Mouse (Mus musculus) liver, embryonic 14.5 days (tissue): ENCODE measurements around the gene Pcbp3. TPM values are rescaled to one million over a fixed set of nuclear protein-coding genes. Genes with fewer than 3 reads are reported as not detected.
A peak's percentile ranks its signal among the peaks of the same experiment; 100 is the strongest.

Experiments
- ATAC-seq: fragments of 200-750 bp; cut with Nextera tagmentation; 2 replicates; pipeline ENCODE4 v1.8.0; 2017; ENCODE audit warnings: moderate number of reproducible peaks, mild to moderate bottlenecking, moderate library complexity; ENCODE audit not compliant: insufficient read depth
- DNase-seq, 3 experiments: peaks; one replicate each; pipeline ENCODE4 v3.0.0-alpha.2; 2012 to 2013; ENCODE audit warnings: low read depth in 3 of 3, low spot score in 3 of 3
- H3K27ac ChIP-seq: fragments of 300-500 bp; sonication (generic); 2 replicates; pipeline ENCODE4 v1.5.1; 2014; ENCODE audit warnings: moderate library complexity, mild to moderate bottlenecking, control low read depth, inconsistent platforms
- H3K27me3 ChIP-seq: fragments of 300-500 bp; sonication (generic); 2 replicates; pipeline ENCODE4 v1.6.1; 2014; ENCODE audit warnings: mild to moderate bottlenecking, low read length, moderate library complexity; ENCODE audit not compliant: control insufficient read depth, insufficient read depth
- H3K36me3 ChIP-seq: fragments of 300-500 bp; sonication (generic); replicated peaks from 2 replicates; pipeline ENCODE4 v1.6.1; 2014; ENCODE audit warnings: low read depth; ENCODE audit not compliant: control insufficient read depth, insufficient read depth
- H3K4me1 ChIP-seq, 2 experiments: fragments of 200-500 bp in 1 of 2; fragments of 300-500 bp in 1 of 2; sonication (generic) in 1 of 2; replicated peaks; 2 replicates each; pipeline ENCODE4 v1.6.1; 2012 to 2014; ENCODE audit warnings: antibody characterized with exemption in 1 of 2, inconsistent platforms in 1 of 2, low read length in 1 of 2; ENCODE audit not compliant: control insufficient read depth in 2 of 2, insufficient read depth in 2 of 2
- H3K4me2 ChIP-seq: fragments of 300-500 bp; sonication (generic); 2 replicates; pipeline ENCODE4 v1.6.1; 2014; ENCODE audit warnings: low read depth, mild to moderate bottlenecking, control low read depth, moderate library complexity
- H3K4me3 ChIP-seq, 2 experiments: fragments of 200-500 bp in 1 of 2; fragments of 300-500 bp in 1 of 2; sonication (generic) in 1 of 2; 2 replicates each; pipeline ENCODE4 v1.5.1; 2012 to 2014; ENCODE audit warnings: low read depth in 2 of 2, low read length in 2 of 2, mild to moderate bottlenecking in 2 of 2, control low read depth in 1 of 2, inconsistent platforms in 1 of 2, moderate library complexity in 1 of 2; ENCODE audit not compliant: insufficient read depth in 1 of 2
- H3K9ac ChIP-seq: fragments of 300-500 bp; sonication (generic); replicated peaks from 2 replicates; pipeline ENCODE4 v1.6.1; 2014; ENCODE audit warnings: mild to moderate bottlenecking, control low read depth, moderate library complexity
- H3K9me3 ChIP-seq: fragments of 300-500 bp; sonication (generic); 2 replicates; pipeline ENCODE4 v1.6.1; 2016; ENCODE audit warnings: low read length, mixed read lengths; ENCODE audit not compliant: control insufficient read depth
- CTCF ChIP-seq: IDR thresholded peaks from 2 replicates; pipeline ENCODE4 v1.5.1; 2016; ENCODE audit warnings: antibody characterized with exemption, low read depth, control low read depth
- EP300 ChIP-seq: IDR thresholded peaks from 2 replicates; pipeline ENCODE4 v1.6.1; 2016; ENCODE audit warnings: antibody characterized with exemption, low read depth
- WGBS: fragments of 180-500 bp; shearing (Covaris S2); extraction: QIAGEN DNeasy Blood & Tissue Kit; methylation state at CpG from one replicate; pipeline ENCODE4 v1.1.7; 2014; ENCODE audit not compliant: insufficient replicate concordance; 5-methylcytosine and 5-hydroxymethylcytosine counted together
- polyA plus RNA-seq, 2 experiments: library from polyadenylated mRNA; depleted of rRNA in 1 of 2; stranded (reverse) in 1 of 2; unstranded in 1 of 2; fragments of >200 nt; fragmentation: Nextera tagmentation in 1 of 2; extraction: Ambion mirVana in 1 of 2; gene quantifications; 2 replicates each; pipeline versions ENCODE4 v1.2.1 to v1.2.3; 2012 to 2014

The Pcbp3 gene
- polyA plus RNA-seq, 2 experiments = 2.0 to 2.6 TPM

GRCm38 (mm10) chr10:76860998-76861397 lies 100.7 kb downstream of the Pcbp3 start:
- no peak for TF ChIP-seq EP300
- TF ChIP-seq CTCF = 0 out of 2 replicates have a peak, but pooled peaks have one; percentile 24
- DNase-seq (no peak), ATAC-seq (no peak)
- H3K27ac ChIP-seq = no peak overlapping the region
- no peaks in the 10 kb centered on the region for H3K9me3 ChIP-seq
- H3K4me2 ChIP-seq = no peak overlapping the region
- no peak overlapping the region for H3K9ac ChIP-seq
- H3K4me3 ChIP-seq = no peak overlapping the region
- WGBS = 47% methylated on average over 3 of the region's 3 CpGs
- no peaks in the 10 kb centered on the region for H3K36me3 ChIP-seq
- no peaks in the 10 kb centered on the region for H3K27me3 ChIP-seq
- no peaks in the 10 kb centered on the region for H3K4me1 ChIP-seq

DNA sequence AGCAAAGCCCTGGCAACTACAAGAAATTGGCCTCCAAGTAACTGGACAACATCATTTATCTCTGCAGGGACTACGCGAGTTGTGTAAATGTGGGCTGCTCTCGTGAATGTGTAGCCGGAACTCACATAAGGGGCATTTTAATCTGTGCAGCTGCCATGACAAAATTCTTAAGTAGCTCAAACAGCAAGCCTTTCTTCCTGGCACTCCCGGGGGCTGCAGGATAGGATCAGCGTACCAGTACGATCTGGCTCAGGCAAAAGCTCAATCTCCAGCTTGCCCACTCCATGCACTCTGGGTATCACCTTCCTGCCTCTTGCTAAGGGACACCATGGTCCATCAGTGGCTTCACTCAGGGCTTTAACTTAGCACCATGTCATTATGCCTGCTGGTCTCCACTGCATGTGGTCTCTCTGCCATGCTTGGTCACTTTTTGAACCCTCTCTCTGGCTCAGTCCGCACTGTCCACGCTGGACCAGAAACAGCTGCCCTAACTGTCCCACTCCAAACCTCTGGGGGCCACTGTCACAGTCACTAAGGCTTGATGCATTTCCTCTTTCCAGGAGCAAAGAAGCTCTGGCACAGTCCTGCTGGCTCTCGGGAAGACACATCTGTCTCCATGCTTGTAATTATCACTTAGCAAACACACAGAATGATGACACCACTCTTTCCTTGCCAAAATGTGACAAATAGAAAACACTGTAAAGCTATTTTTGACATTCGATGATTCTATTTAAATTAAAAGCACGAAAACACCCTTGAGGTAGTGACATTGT lies 102.1 kb downstream of the Pcbp3 start:
- Histone ChIP-seq H3K4me3 (no peak overlapping the region), H3K36me3 (no peaks in the 10 kb centered on the region), H3K9ac (no peak overlapping the region), H3K9me3 (no peaks in the 10 kb centered on the region), H3K4me2 (no peak overlapping the region), H3K27ac (no peak overlapping the region), H3K27me3 (no peaks in the 10 kb centered on the region), H3K4me1 (no peaks in the 10 kb centered on the region)
- WGBS = 70% methylated on average over 12 of the region's 12 CpGs
- ATAC-seq (no peak), DNase-seq (no peak)
- no peak for TF ChIP-seq EP300

DNA sequence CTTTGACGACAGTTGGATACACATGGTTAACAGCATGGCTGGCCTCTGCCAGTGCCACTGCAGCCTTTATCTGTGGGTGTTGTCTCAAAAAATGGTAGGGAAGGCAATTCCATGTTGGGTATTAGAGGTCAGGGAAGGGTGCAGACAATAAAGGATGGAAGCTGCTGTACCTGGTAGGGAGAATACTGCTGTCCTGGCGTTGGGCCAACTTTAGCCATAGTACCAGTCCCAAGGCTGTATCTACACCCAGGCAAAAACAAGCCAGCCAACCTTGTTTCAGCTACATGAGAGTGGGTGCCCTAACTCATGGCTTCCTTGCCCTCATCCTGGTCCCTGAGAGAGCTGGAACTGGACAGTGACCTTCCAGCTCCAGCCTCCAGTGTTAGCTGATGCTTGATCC lies 103.8 kb downstream of the Pcbp3 start:
- H3K4me3 ChIP-seq = no peak overlapping the region
- no peak for TF ChIP-seq CTCF
- no peak for TF ChIP-seq EP300
- H3K27me3 ChIP-seq = no peaks in the 10 kb centered on the region
- H3K4me2 ChIP-seq = no peak overlapping the region
- DNase-seq (no peak), ATAC-seq (no peak)
- no peak overlapping the region for H3K9ac ChIP-seq
- H3K27ac ChIP-seq = no peak overlapping the region
- no peaks in the 10 kb centered on the region for H3K4me1 ChIP-seq
- H3K36me3 ChIP-seq = no peaks in the 10 kb centered on the region
- 81% methylated on average over 2 of the region's 2 CpGs for WGBS
- H3K9me3 ChIP-seq = no peaks in the 10 kb centered on the region

GRCm38 (mm10) chr10:76846480-76846879 lies 115.2 kb downstream of the Pcbp3 start:
- no peaks in the 10 kb centered on the region for H3K4me1 ChIP-seq
- DNase-seq = no peak
- WGBS = 58% methylated on average over 5 of the region's 5 CpGs
- H3K9ac ChIP-seq = no peak overlapping the region
- no peak for TF ChIP-seq CTCF
- no peak for TF ChIP-seq EP300
- H3K27ac ChIP-seq = no peak overlapping the region
- H3K36me3 ChIP-seq = no peaks in the 10 kb centered on the region
- no peaks in the 10 kb centered on the region for H3K27me3 ChIP-seq
- no peaks in the 10 kb centered on the region for H3K9me3 ChIP-seq
- H3K4me3 ChIP-seq = no peak overlapping the region
- no peak overlapping the region for H3K4me2 ChIP-seq
- ATAC-seq = no peak

GRCm38 (mm10) chr10:76844901-76845300 lies 116.8 kb downstream of the Pcbp3 start:
- Histone ChIP-seq H3K4me2 (no peak overlapping the region), H3K9me3 (no peaks in the 10 kb centered on the region), H3K4me3 (no peak overlapping the region), H3K27me3 (no peaks in the 10 kb centered on the region), H3K4me1 (no peaks in the 10 kb centered on the region), H3K9ac (no peak overlapping the region), H3K27ac (no peak overlapping the region), H3K36me3 (no peaks in the 10 kb centered on the region)
- ATAC-seq (no peak), DNase-seq (no peak)
- 63% methylated on average over 4 of the region's 4 CpGs for WGBS
- no peak for TF ChIP-seq CTCF
- TF ChIP-seq EP300 = no peak
